Mouse (Mus musculus): ENCODE measurements around the gene Pitpna. TPM values are rescaled to one million over a fixed set of nuclear protein-coding genes. Genes with fewer than 3 reads are reported as not detected.

Pitpna gene
- total RNA-seq, 1 experiment: 40.3 TPM

GRCm38 (mm10) chr11:75557142-75557541 lies 30.8 kb upstream of the Pitpna start:
- Histone ChIP-seq H3K4me1 (ENCODE audit: control insufficient read depth in 2 of 2, insufficient read depth in 2 of 2, low read length in 2 of 2, poor library complexity in 1 of 2) (peaks cover 0 to 6% of the 10 kb centered on the region in 2 experiments; a peak in 1 of 4 replicates), H3K27ac (ENCODE audit: insufficient read depth, low read depth, low read length, poor library complexity, severe bottlenecking) (peak overlapping the region; percentile 64), H3K9ac (ENCODE audit: insufficient read depth, low read depth, low read length, poor library complexity, severe bottlenecking) (peak overlapping the region; percentile 44; the same call in 1 of the 2 replicates), H3K4me3 (ENCODE audit: insufficient read depth in 1 of 2, low read depth in 1 of 2, low read length in 2 of 2, poor library complexity in 1 of 2, severe bottlenecking in 1 of 2) (peak overlapping the region in 1 of 2 experiments; percentile 14; a peak in 2 of 4 replicates), H3K9me3 (ENCODE audit: control insufficient read depth, insufficient read depth, low read depth, low read length) (no peaks in the 10 kb centered on the region), H3K36me3 (ENCODE audit: control insufficient read depth, insufficient read depth, low read length, poor library complexity, severe bottlenecking) (0 out of 2 replicates have a peak, but pooled peaks cover 1% of the 10 kb centered on the region)
- TF ChIP-seq MAFK (IDR thresholded peaks at IDR 0.05; ENCODE audit: insufficient read depth, low read depth, low read length) (no peak), HCFC1 (IDR thresholded peaks at IDR 0.05; ENCODE audit: borderline replicate concordance, insufficient read depth, low read length) (no peak), ZC3H11A (IDR thresholded peaks at IDR 0.05; ENCODE audit: borderline replicate concordance, low read depth, low read length) (no peak), ZNF384 (IDR thresholded peaks at IDR 0.05; ENCODE audit: low read depth, low read length) (no peak), CHD2 (IDR thresholded peaks at IDR 0.05; ENCODE audit: low read depth, low read length) (no peak)
- in situ Hi-C loops (cut with MboI; ENCODE audit: low sequenced_read_pairs in 2 of 2, unreplicated experiment in 2 of 2): no loop called here
- peak; percentile 51 for DNase-seq (ENCODE audit: low read depth, low spot score)

DNA sequence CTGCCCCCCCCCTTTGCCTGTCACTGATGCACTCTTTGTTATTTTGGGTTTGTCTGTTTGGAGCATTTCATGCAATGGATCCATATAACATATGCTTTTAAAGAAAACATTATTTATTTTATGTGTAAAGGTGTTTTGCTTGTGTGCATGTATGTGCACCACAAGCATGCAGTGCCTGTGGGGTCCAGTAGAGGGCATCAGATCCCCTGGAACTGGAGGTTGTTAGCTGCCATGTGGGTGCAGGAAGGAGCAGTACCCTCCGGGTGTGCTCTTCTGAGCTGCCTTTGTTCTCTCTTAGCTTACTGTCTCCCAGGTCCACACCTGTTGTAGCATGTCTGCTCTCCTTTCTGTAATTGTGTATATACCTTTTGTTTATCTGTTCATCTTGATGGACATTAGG lies 29.8 kb upstream of the Pitpna start:
- no peak overlapping the region for H3K9ac ChIP-seq (ENCODE audit: insufficient read depth, low read depth, low read length, poor library complexity, severe bottlenecking)
- in situ Hi-C loops (cut with MboI; ENCODE audit: low sequenced_read_pairs in 2 of 2, unreplicated experiment in 2 of 2): no loop called here
- no peak overlapping the region for H3K27ac ChIP-seq (ENCODE audit: insufficient read depth, low read depth, low read length, poor library complexity, severe bottlenecking)
- TF ChIP-seq HCFC1 (IDR thresholded peaks at IDR 0.05; ENCODE audit: borderline replicate concordance, insufficient read depth, low read length): no peak
- TF ChIP-seq MAFK (IDR thresholded peaks at IDR 0.05; ENCODE audit: insufficient read depth, low read depth, low read length): no peak
- TF ChIP-seq CHD2 (IDR thresholded peaks at IDR 0.05; ENCODE audit: low read depth, low read length): no peak
- TF ChIP-seq ZNF384 (IDR thresholded peaks at IDR 0.05; ENCODE audit: low read depth, low read length): no peak
- TF ChIP-seq ZC3H11A (IDR thresholded peaks at IDR 0.05; ENCODE audit: borderline replicate concordance, low read depth, low read length): no peak
- H3K36me3 ChIP-seq (ENCODE audit: control insufficient read depth, insufficient read depth, low read length, poor library complexity, severe bottlenecking): peaks cover 4% of the 10 kb centered on the region; the same call in 1 of the 2 replicates
- no peak overlapping the region for H3K4me3 ChIP-seq (ENCODE audit: insufficient read depth in 1 of 2, low read depth in 1 of 2, low read length in 2 of 2, poor library complexity in 1 of 2, severe bottlenecking in 1 of 2)
- DNase-seq (ENCODE audit: low read depth, low spot score): peak; percentile 63
- H3K4me1 ChIP-seq (ENCODE audit: control insufficient read depth in 2 of 2, insufficient read depth in 2 of 2, low read length in 2 of 2, poor library complexity in 1 of 2): peaks cover 0 to 4% of the 10 kb centered on the region in 2 experiments; a peak in 1 of 4 replicates
- no peaks in the 10 kb centered on the region for H3K9me3 ChIP-seq (ENCODE audit: control insufficient read depth, insufficient read depth, low read depth, low read length)

- H3K27ac ChIP-seq (ENCODE audit: insufficient read depth, low read depth, low read length, poor library complexity, severe bottlenecking): no peak overlapping the region
- in situ Hi-C loops (cut with MboI; ENCODE audit: low sequenced_read_pairs in 2 of 2, unreplicated experiment in 2 of 2): no loop called here
- no peak overlapping the region for H3K4me3 ChIP-seq (ENCODE audit: insufficient read depth in 1 of 2, low read depth in 1 of 2, low read length in 2 of 2, poor library complexity in 1 of 2, severe bottlenecking in 1 of 2)
- TF ChIP-seq ZC3H11A (IDR thresholded peaks at IDR 0.05; ENCODE audit: borderline replicate concordance, low read depth, low read length): no peak
- no peak for TF ChIP-seq ZNF384 (IDR thresholded peaks at IDR 0.05; ENCODE audit: low read depth, low read length)
- no peak for TF ChIP-seq HCFC1 (IDR thresholded peaks at IDR 0.05; ENCODE audit: borderline replicate concordance, insufficient read depth, low read length)
- TF ChIP-seq CHD2 (IDR thresholded peaks at IDR 0.05; ENCODE audit: low read depth, low read length): no peak
- no peak for TF ChIP-seq MAFK (IDR thresholded peaks at IDR 0.05; ENCODE audit: insufficient read depth, low read depth, low read length)
- H3K4me1 ChIP-seq (ENCODE audit: control insufficient read depth in 2 of 2, insufficient read depth in 2 of 2, low read length in 2 of 2, poor library complexity in 1 of 2): peaks cover 0 to 4% of the 10 kb centered on the region in 2 experiments; a peak in 1 of 4 replicates
- no peak for DNase-seq (ENCODE audit: low read depth, low spot score)
- no peak overlapping the region for H3K9ac ChIP-seq (ENCODE audit: insufficient read depth, low read depth, low read length, poor library complexity, severe bottlenecking)
- H3K36me3 ChIP-seq (ENCODE audit: control insufficient read depth, insufficient read depth, low read length, poor library complexity, severe bottlenecking): peaks cover 14% of the 10 kb centered on the region; the same call in 1 of the 2 replicates
- H3K9me3 ChIP-seq (ENCODE audit: control insufficient read depth, insufficient read depth, low read depth, low read length): no peaks in the 10 kb centered on the region
These were observed 27.9 kb upstream of the Pitpna start for GRCm38 (mm10) chr11:75559870-75560504.

DNA sequence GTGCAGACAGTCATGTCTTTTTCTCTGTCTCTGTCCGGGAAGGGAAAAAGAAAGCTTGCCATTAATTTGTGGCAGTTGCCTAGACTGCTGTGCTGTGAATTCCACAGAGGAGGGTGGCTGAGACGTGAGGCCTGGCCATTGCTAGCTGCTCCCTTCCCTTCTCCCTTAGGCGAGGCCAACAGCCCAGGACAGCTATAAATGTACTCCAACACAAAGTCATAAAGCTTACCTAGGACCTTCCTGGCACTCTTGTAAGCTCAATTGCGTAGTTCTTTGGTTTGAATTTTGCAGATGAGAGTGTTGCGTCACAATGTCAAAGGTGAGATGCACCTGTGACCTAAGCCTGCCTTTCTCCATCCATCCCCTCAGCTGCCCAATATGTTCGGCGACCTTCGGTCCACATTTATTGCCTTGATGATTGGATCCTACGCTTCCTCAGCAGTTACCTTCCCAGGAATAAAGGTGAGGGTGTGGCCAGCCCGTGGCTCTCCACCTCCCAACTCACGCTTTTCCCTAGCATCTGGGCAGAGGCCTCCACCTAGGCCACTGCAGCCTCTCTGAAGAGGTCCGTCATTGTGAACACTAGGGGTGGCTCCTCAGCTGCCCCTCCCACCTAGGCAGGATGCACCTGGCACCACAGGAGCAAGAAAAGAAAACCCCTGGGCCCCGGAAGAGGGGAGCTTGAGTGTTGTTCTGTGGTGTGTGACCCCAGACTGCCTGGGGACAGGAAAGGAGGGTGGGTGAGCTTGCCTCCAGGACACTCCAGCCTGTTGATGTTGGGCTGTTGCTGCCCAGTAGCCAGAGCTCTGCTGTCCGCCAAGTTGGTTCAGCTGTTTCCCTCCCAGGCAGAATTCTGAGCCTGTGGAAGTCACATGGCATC lies 27.1 kb upstream of the Pitpna start:
- H3K36me3 ChIP-seq (ENCODE audit: control insufficient read depth, insufficient read depth, low read length, poor library complexity, severe bottlenecking): peaks cover 14% of the 10 kb centered on the region; the same call in 1 of the 2 replicates
- H3K9me3 ChIP-seq (ENCODE audit: control insufficient read depth, insufficient read depth, low read depth, low read length): no peaks in the 10 kb centered on the region
- in situ Hi-C loops (cut with MboI; ENCODE audit: low sequenced_read_pairs in 2 of 2, unreplicated experiment in 2 of 2): no loop called here
- H3K4me1 ChIP-seq (ENCODE audit: control insufficient read depth in 2 of 2, insufficient read depth in 2 of 2, low read length in 2 of 2, poor library complexity in 1 of 2): peaks cover 0 to 4% of the 10 kb centered on the region in 2 experiments; a peak in 1 of 4 replicates
- TF ChIP-seq CHD2 (IDR thresholded peaks at IDR 0.05; ENCODE audit: low read depth, low read length): no peak
- no peak for TF ChIP-seq ZC3H11A (IDR thresholded peaks at IDR 0.05; ENCODE audit: borderline replicate concordance, low read depth, low read length)
- TF ChIP-seq MAFK (IDR thresholded peaks at IDR 0.05; ENCODE audit: insufficient read depth, low read depth, low read length): no peak
- no peak for TF ChIP-seq HCFC1 (IDR thresholded peaks at IDR 0.05; ENCODE audit: borderline replicate concordance, insufficient read depth, low read length)
- TF ChIP-seq ZNF384 (IDR thresholded peaks at IDR 0.05; ENCODE audit: low read depth, low read length): no peak
- no peak overlapping the region for H3K27ac ChIP-seq (ENCODE audit: insufficient read depth, low read depth, low read length, poor library complexity, severe bottlenecking)
- no peak for DNase-seq (ENCODE audit: low read depth, low spot score)
- no peak overlapping the region for H3K4me3 ChIP-seq (ENCODE audit: insufficient read depth in 1 of 2, low read depth in 1 of 2, low read length in 2 of 2, poor library complexity in 1 of 2, severe bottlenecking in 1 of 2)
- H3K9ac ChIP-seq (ENCODE audit: insufficient read depth, low read depth, low read length, poor library complexity, severe bottlenecking): 0 out of 2 replicates have a peak overlapping the region, but pooled peaks have one; percentile 12
